Mouse (Mus musculus) intestine, embryonic 16.5 days (tissue): ENCODE measurements around the gene Sbno2. TPM values are rescaled to one million over a fixed set of nuclear protein-coding genes. Genes with fewer than 3 reads are reported as not detected.

Experiments
- ATAC-seq: fragments of 200-750 bp; cut with Nextera tagmentation; 2 replicates; pipeline ENCODE4 v1.8.0; 2017; ENCODE audit warnings: moderate TSS enrichment, moderate library complexity
- H3K27ac ChIP-seq: fragments of 300-500 bp; sonication (generic); 2 replicates; pipeline ENCODE4 v1.5.1; 2014; ENCODE audit warnings: mild to moderate bottlenecking, low read length
- H3K27me3 ChIP-seq: fragments of 300-500 bp; sonication (generic); replicated peaks from 2 replicates; pipeline ENCODE4 v1.6.1; 2014; ENCODE audit warnings: low read length, control low read depth, mixed read lengths; ENCODE audit not compliant: control insufficient read depth, insufficient read depth
- H3K36me3 ChIP-seq: fragments of 300-500 bp; sonication (generic); 2 replicates; pipeline ENCODE4 v1.6.1; 2014; ENCODE audit warnings: low read length, control low read depth; ENCODE audit not compliant: control insufficient read depth, insufficient read depth
- H3K4me1 ChIP-seq: fragments of 300-500 bp; sonication (generic); 2 replicates; pipeline ENCODE4 v1.6.1; 2014; ENCODE audit warnings: low read length, control low read depth, mixed read lengths; ENCODE audit not compliant: control insufficient read depth, insufficient read depth
- H3K4me2 ChIP-seq: fragments of 300-500 bp; sonication (generic); 2 replicates; pipeline ENCODE4 v1.6.1; 2014; ENCODE audit warnings: low read depth, low read length, control low read depth
- H3K4me3 ChIP-seq: fragments of 300-500 bp; sonication (generic); 2 replicates; pipeline ENCODE4 v1.5.1; 2014; ENCODE audit warnings: mild to moderate bottlenecking, low read length
- H3K9ac ChIP-seq: fragments of 300-500 bp; sonication (generic); 2 replicates; pipeline ENCODE4 v1.6.1; 2014; ENCODE audit warnings: low read depth, low read length
- H3K9me3 ChIP-seq: fragments of 300-500 bp; sonication (generic); 2 replicates; pipeline ENCODE4 v1.6.1; 2016; ENCODE audit warnings: low read length, control low read depth; ENCODE audit not compliant: control insufficient read depth
- WGBS: fragments of 180-500 bp; shearing (Covaris S2); extraction: QIAGEN DNeasy Blood & Tissue Kit; methylation state at CpG from one replicate; pipeline ENCODE4 v1.1.7; 2014; 5-methylcytosine and 5-hydroxymethylcytosine counted together
- polyA plus RNA-seq: library from polyadenylated mRNA; unstranded; fragments of >200 nt; fragmentation: Nextera tagmentation; extraction: Ambion mirVana; gene quantifications from 2 replicates; pipeline ENCODE4 v1.2.1, GENCODE M21; 2015

The Sbno2 gene
- polyA plus RNA-seq, 1 experiment from 2014 or later: 13.4 TPM

DNA sequence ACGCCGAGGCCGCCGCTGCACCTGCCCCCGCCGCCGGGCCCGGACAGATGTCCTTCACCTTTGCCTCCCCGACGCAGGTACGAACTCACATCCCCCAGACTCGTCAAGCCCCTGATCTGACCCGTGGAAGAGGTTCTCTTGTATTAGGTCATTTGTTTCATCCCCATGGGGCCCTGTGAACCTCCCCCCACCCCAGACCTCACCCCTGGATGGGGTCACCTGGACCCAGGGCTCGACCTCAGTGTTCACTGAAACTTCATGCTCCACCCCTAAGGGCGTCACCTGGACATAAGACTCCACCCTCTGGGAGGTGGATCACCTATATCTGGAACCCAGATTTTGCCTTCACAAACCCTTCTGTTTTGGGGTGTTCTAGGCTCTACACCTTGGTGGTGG, 37.2 kb upstream of the Sbno2 start:
- peak overlapping the region; percentile 67 for H3K4me3 ChIP-seq
- WGBS: under 1% methylated on average over 15 of the region's 15 CpGs
- peaks cover 15% of the 10 kb centered on the region; the same call in 1 of the 2 replicates for H3K36me3 ChIP-seq
- peaks cover 71% of the 10 kb centered on the region for H3K4me1 ChIP-seq
- ATAC-seq: peak; percentile 16
- no peaks in the 10 kb centered on the region for H3K9me3 ChIP-seq
- peak overlapping the region; percentile 88 for H3K9ac ChIP-seq
- H3K27me3 ChIP-seq: 0 out of 2 replicates have a peak, but pooled peaks cover 5% of the 10 kb centered on the region
- H3K4me2 ChIP-seq: peak overlapping the region; percentile 87
- peak overlapping the region; percentile 90 for H3K27ac ChIP-seq

DNA sequence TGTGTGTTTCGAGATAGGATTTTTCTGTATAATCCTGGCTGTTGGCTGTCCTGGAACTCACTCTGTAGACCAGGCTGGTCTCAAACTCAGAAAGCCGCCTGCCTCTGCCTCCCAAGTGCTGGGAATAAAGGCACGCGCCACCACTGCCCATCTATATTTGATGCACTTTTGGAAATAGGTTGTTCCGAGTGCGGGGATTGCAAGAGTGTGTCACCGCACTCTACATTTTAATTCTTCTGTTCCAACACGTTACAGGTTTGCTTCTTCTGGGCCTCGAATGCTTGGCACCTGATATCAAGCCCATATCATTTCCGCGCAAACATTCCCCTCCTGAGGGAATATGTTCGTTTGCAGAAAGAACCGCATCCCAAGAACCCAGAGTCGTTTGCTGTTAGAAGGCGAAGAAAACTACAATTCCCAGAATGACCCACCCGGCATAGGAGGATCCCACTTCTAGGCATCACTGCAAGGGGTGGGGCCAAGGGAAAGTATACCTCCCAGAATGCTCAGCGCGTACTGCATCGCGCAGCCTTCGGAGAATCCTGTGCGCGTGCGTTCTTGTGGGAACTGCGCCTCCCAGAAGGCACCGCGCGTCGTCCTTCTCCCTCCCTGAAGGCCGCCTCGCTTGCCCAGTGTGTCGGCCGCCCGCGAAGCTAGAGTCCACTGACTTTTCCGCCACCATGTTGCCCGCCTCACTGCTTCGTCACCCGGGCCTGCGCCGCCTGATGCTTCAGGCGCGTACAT, 36.6 kb upstream of the Sbno2 start:
- peak overlapping the region; percentile 87 for H3K4me2 ChIP-seq
- peak overlapping the region; percentile 88 for H3K9ac ChIP-seq
- H3K4me3 ChIP-seq: peak overlapping the region; percentile 67
- peaks cover 70% of the 10 kb centered on the region for H3K4me1 ChIP-seq
- ATAC-seq: peak; percentile 79
- H3K36me3 ChIP-seq: peaks cover 15% of the 10 kb centered on the region; the same call in 1 of the 2 replicates
- peaks cover 7% of the 10 kb centered on the region; the same call in 1 of the 2 replicates for H3K27me3 ChIP-seq
- under 1% methylated on average over 43 of the region's 43 CpGs for WGBS
- no peaks in the 10 kb centered on the region for H3K9me3 ChIP-seq
- peak overlapping the region; percentile 90 for H3K27ac ChIP-seq

DNA sequence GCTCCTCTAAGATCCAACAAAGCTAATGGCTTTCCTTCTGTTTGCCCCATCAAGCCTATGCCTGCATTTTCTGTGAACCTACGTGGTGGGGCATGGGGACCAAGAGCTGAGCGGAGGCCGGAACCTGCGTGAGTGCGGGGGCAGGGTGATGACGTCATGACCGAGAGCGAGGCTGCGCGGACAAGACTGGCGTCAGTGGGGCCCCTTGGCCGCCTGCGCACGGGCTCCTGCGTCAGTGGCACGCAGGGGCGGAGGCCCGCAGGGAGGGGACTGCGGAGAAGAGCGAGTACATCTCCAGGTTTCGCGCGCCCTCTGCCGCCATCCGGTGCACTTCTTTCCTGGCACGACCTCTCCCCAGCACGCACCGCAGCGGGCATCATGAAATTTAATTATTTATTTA, 35.9 kb upstream of the Sbno2 start:
- peaks cover 68% of the 10 kb centered on the region for H3K4me1 ChIP-seq
- no peaks in the 10 kb centered on the region for H3K9me3 ChIP-seq
- peaks cover 12% of the 10 kb centered on the region; the same call in 1 of the 2 replicates for H3K27me3 ChIP-seq
- H3K36me3 ChIP-seq: peaks cover 15% of the 10 kb centered on the region; the same call in 1 of the 2 replicates
- H3K4me3 ChIP-seq: peak overlapping the region; percentile 67
- peak overlapping the region; percentile 72 for H3K4me2 ChIP-seq
- peak overlapping the region; percentile 67 for H3K9ac ChIP-seq
- ATAC-seq: peak; percentile 66
- peak overlapping the region; percentile 80 for H3K27ac ChIP-seq
- WGBS: under 1% methylated on average over 29 of the region's 29 CpGs

DNA sequence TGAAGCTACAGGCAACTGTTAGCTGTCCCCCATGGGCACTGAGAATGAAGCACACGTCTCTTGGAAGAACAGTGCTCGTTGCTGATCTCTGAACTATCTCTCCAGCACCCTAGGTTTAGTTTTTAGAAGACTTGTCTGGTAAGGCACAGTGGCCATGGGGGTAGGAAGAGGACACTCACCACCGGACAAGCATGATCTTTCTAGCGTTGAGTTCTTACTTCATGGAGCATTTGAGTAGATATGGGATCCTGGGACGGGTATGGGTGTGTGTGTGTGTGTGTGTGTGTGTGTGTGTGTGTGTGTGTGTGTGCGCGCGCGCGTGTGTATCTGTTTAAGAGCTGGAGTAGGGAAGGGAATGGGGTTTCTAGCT, 35.3 kb upstream of the Sbno2 start, which contains the start of gene Cbarp:
Gene Cbarp, minus strand, starts transcription at position 170 of the 370 bp plus-strand sequence.
- ATAC-seq: no peak
- Histone ChIP-seq H3K4me1 (peaks cover 62% of the 10 kb centered on the region), H3K27me3 (peaks cover 14% of the 10 kb centered on the region; the same call in 1 of the 2 replicates), H3K9ac (peak within 1 kb of the TSS; percentile 78), H3K9me3 (no peaks in the 10 kb centered on the region), H3K4me3 (peak within 1 kb of the TSS; percentile 67), H3K36me3 (peaks cover 10% of the 10 kb centered on the region; the same call in 1 of the 2 replicates), H3K4me2 (peak within 1 kb of the TSS; percentile 98), H3K27ac (peak within 1 kb of the TSS; percentile 80)
- 64% methylated on average over 10 of the region's 10 CpGs for WGBS

DNA sequence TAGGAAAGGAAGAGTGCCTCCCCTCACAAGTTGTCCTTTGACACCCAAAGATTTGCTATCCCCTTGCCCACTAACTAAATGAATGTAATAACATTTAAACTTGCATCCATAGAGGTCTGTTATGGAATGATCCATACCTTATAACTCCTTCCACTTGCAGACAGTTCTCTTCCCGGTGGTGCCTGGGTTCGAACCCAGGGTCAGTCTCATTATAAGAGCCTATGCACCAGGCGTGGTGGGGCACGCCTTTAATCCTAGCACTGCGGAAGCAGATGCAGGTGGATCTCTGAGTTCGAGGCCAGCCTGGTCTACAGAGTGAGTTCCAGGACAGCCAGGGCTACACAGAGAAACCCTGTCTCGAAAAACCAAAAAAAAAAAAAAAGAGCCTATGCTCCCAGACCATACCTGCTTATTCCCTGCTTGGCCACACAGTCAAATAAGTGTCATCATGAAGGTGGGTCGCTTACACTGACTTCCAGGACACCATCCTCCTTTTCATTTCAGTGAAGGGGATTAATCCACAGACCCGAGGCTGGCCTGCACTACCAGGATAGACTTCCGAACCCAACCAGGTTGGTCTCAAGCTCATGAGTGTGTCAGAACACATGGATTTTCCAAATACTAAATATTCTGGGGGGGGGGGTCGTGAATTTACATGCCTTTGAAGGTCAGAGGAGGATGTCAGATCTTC, 34.7 kb upstream of the Sbno2 start:
- Histone ChIP-seq H3K27me3 (peaks cover 14% of the 10 kb centered on the region; the same call in 1 of the 2 replicates), H3K4me2 (no peak overlapping the region), H3K27ac (no peak overlapping the region), H3K4me1 (peaks cover 57% of the 10 kb centered on the region), H3K9ac (no peak overlapping the region), H3K9me3 (no peaks in the 10 kb centered on the region), H3K36me3 (peaks cover 9% of the 10 kb centered on the region; the same call in 1 of the 2 replicates), H3K4me3 (no peak overlapping the region)
- ATAC-seq: no peak
- WGBS: 75% methylated on average over 11 of the region's 11 CpGs

DNA sequence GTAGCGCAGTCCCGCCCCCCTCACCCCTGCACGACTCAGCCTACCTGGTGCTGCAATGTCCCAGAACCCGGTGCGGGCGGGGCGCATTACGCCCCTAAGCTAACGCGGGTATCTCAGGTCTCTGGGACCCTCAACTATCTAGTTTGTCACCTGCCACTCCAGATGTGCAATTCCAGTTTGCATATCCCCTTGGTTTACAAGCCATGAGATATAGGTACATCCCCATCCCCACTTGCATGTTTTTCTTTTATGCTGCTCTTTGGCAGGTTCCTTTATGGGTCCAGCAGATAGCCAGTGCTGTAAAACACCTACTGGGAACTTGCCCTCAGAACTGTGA, 34.0 kb upstream of the Sbno2 start:
- Histone ChIP-seq H3K4me2 (peak overlapping the region; percentile 98), H3K4me1 (peaks cover 52% of the 10 kb centered on the region), H3K27ac (peak overlapping the region; percentile 61), H3K9ac (peak overlapping the region; percentile 78), H3K9me3 (no peaks in the 10 kb centered on the region), H3K36me3 (peaks cover 4% of the 10 kb centered on the region; the same call in 1 of the 2 replicates), H3K4me3 (peak overlapping the region; percentile 73), H3K27me3 (peaks cover 14% of the 10 kb centered on the region; the same call in 1 of the 2 replicates)
- ATAC-seq: peak; percentile 4
- 0% methylated on average over 10 of the region's 10 CpGs for WGBS

DNA sequence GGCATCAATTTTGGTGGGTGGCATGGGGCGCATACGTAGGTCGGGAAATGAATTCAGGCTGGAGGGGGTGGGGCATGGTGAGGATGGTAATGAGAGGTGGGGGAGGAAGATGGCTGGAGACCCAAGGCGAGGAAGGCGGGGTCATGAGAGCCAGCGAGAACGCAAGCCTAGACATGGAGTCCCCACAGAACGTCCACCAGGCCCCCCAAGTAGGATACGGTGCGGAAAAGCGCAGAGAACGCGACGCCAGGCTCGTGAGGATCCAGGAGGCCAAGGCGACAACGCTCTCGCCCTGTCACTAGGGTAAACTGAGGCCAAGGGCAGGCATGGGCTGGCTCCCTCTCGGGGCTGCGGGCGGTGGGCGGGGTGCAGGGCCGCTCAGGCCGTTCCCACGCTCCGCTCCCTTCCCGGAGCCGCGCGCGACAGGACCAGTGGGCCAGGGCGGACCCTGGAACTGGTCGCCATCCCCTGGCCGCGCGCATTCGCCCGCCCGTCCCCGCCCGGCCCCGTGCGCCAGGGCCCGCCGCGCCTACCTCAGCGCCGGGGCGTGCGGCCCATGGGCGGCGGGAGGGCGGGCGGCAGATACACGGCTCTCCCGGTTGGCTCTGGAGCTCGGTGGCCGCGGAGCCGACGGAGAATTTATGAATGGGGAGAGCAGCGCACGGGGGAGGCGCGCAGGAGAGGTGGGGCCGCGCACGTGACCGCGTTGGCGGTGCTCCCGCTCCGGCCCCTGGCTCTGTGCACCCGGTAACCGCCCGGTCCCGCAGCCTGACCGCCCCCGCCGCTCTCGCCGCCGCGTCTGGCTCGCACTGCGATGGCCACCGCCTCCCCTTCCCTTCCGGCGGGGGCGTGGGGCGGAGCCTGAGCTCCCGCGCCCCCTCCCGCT, 33.4 kb upstream of the Sbno2 start, which contains the start of gene Atp5d:
Gene Atp5d, plus strand, starts transcription at position 80 of the 886 bp plus-strand sequence.
- peak within 1 kb of the TSS; percentile 61 for H3K27ac ChIP-seq
- H3K36me3 ChIP-seq: no peaks in the 10 kb centered on the region
- WGBS: 0% methylated on average over 86 of the region's 94 CpGs
- peaks cover 14% of the 10 kb centered on the region; the same call in 1 of the 2 replicates for H3K27me3 ChIP-seq
- peak within 1 kb of the TSS; percentile 78 for H3K9ac ChIP-seq
- H3K4me3 ChIP-seq: peak within 1 kb of the TSS; percentile 73
- no peaks in the 10 kb centered on the region for H3K9me3 ChIP-seq
- peaks cover 47% of the 10 kb centered on the region for H3K4me1 ChIP-seq
- ATAC-seq: peak; percentile 8
- peak within 1 kb of the TSS; percentile 98 for H3K4me2 ChIP-seq

DNA sequence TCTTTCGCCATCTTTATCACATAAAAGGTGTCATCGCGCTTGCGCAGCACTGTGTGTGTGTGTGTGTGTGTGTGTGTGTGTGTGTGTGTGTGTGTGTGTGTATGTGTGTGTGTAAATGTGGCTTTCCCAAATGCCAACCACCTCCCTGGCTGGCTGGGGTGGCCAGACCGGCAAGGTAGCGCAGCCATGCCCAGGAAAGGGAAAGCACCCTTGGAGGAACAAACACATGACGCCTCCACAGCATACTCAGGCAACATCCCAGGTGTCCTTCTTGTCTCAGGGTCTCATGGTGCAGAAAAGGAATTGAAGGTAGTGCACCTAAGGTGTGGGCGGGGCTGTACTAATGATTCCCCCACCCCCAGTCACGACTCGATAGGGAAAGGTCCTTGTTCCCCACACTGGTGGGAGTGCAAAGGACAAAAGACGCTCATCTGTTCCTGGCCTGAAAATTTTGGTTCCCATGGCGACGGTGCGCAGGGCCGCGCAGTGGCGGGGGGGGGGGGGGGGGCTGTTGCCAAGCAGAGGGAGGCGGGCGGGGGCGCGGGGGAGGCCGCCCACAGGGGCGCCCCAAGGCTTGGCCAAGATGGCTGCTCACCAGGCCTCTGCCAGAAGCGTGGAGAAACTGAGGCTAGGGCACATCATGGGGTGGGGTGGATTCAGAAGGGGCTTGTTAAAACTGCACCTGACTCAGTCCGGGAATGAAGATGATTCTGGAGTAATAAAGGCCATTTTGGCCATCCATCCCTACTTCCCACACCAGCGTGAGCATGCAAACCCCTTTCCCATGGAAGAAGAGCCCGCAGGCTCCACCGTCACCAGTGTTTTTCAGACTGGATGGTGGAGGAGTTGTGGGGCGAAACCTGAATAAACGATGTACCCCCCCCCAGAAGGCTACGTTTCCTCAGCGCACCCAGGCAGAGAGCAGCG, 32.5 kb upstream of the Sbno2 start:
- Histone ChIP-seq H3K27ac (no peak overlapping the region), H3K36me3 (no peaks in the 10 kb centered on the region), H3K4me1 (peaks cover 40% of the 10 kb centered on the region), H3K27me3 (peaks cover 14% of the 10 kb centered on the region; the same call in 1 of the 2 replicates), H3K9ac (peak overlapping the region; percentile 78), H3K4me2 (peak overlapping the region; percentile 98), H3K9me3 (no peaks in the 10 kb centered on the region), H3K4me3 (peak overlapping the region; percentile 73)
- no peak for ATAC-seq
- WGBS: 6% methylated on average over 30 of the region's 33 CpGs
